Mouse (Mus musculus) fat pad, adult 2 months (tissue): ENCODE results near the gene Syne1.
"Not testable (repeated sequence)": the region's sequence is repeated elsewhere in the genome, so short reads cannot be mapped to it uniquely, and the experiment has no call there.

Experiments
- DNase-seq: peaks from one replicate; pipeline ENCODE4 v3.0.0-alpha.2; 2011; ENCODE audit warnings: low read depth, low spot score; ENCODE audit errors: extremely low read depth

Gene Syne1

GRCm38 (mm10) chr10:5522276-5522675 lies 29.0 kb downstream of the Syne1 start:
- no peak for DNase-seq

- no peak for DNase-seq
These were observed 30.6 kb downstream of the Syne1 start for GRCm38 (mm10) chr10:5520695-5521094.

- DNase-seq, result no peak
These were observed 36.0 kb downstream of the Syne1 start for GRCm38 (mm10) chr10:5515330-5515729.

- no peak for DNase-seq
These were observed 37.1 kb downstream of the Syne1 start for GRCm38 (mm10) chr10:5514134-5514533.

DNA sequence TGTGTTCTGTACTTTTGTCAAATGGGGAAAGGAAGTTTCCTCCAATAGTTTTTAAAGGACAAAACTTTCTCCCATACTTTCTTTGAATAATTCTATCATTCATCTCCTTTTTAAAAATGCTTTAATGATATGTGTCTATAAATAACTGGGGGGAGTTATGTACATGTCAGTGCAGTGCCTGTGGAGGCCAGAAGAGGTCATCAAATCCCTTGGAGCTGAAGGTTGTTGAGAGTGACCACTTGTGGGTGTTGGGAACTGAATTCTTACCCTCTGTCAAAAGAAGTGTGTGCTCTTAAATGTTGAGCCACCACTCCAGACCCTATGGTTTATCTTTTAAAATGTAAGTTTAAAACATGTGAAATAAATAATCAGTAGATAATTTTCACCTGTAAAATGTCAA lies 39.0 kb downstream of the Syne1 start:
- DNase-seq, result no peak

DNA sequence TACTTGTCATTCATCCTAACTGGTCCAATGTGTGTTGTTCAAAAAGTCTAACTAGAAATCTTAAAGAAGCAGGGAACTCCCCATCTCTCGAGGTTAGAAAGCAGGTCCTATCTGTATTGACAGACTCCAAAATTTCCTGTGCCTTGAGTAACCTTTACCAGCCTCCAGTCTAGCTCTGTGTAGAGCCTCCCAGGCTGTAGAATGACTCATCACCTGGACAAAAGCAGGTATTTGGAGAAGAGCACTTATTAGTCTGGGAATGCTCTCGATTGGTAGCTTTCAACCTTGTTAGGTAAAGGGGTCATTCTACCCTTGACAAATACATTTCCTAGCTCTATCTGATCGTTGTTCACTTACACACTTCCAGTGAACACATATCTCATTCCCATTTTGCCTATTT lies 39.9 kb downstream of the Syne1 start:
- DNase-seq, result no peak

GRCm38 (mm10) chr10:5507478-5507877 lies 43.8 kb downstream of the Syne1 start:
- no peak for DNase-seq

GRCm38 (mm10) chr10:5504761-5505160 lies 46.5 kb downstream of the Syne1 start:
- DNase-seq, result no peak

DNA sequence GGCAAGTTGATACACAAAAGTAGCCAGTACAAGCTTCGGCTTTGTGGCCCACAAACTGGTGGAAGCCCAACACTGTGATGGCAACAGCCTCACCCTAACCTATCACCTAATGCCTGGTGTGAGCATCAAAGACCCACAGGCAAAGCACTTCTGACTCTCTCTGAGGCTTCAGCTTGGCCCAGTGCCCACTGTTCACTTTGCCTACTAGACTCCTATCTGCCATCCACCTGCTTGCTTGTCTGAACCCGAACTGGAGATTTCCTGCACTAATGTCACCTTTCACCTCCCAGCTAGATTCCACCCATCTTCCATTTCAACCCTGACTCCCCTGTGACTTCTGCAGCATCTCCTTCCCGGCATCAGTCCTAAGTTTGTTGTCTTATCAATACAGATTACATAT lies 47.4 kb downstream of the Syne1 start:
- no peak for DNase-seq

DNA sequence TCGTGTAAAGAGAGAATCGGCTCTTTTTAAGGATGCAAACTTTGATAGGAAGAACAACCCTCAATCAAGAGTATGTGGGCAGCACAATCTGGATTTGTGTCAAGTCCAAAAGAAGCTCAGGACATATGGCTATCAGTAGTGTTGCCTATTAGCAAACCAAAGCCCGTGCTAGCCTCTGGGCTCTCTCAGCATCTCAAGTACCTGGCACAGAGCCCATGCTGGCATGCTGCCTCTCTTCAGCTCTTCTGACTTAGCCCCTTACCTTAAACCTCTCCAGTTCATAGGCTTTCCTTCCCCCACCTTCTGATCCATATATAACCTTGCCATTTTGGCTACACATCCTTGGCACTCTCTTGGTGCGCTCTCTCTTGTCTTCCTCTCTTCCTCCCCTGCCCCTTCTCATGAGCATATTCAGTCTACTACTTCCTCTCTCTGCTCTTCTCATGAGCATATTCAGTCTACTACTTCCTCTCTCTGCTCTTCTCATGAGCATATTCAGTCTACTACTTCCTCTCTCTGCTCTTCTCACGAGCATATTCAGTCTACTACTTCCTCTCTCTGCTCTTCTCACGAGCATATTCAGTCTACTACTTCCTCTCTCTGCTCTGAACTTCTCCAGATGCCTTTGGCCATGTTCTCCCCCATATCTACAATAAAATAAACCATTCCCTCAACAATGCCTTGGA lies 51.5 kb downstream of the Syne1 start:
- DNase-seq, result not testable (repeated sequence)

- no peak for DNase-seq
These were observed 53.4 kb downstream of the Syne1 start for GRCm38 (mm10) chr10:5497859-5498258.

GRCm38 (mm10) chr10:5491050-5491449 lies 60.2 kb downstream of the Syne1 start:
- DNase-seq, result no peak

DNA sequence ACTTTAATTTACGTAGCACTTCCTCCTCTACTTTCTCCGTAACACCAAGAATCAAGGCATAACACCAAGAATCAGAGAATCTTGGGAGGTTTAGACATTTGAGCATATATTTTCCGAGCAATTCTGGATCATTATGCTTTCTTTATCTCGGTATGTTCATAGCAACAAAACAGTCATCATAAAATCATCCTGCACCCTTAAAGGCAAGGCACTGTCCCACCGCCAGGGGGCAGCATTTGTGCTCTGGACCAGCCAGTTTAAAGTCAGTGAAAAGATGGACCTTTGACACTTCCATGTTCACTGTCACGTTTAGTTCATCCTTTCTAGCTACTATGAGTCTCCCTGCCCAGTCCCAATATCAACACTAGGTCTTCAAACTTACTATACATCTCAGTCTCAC lies 61.3 kb downstream of the Syne1 start:
- no peak for DNase-seq

GRCm38 (mm10) chr10:5488097-5488496 lies 63.2 kb downstream of the Syne1 start:
- DNase-seq, result no peak

GRCm38 (mm10) chr10:5480552-5481550 lies 70.4 kb downstream of the Syne1 start:
- DNase-seq, result no peak

DNA sequence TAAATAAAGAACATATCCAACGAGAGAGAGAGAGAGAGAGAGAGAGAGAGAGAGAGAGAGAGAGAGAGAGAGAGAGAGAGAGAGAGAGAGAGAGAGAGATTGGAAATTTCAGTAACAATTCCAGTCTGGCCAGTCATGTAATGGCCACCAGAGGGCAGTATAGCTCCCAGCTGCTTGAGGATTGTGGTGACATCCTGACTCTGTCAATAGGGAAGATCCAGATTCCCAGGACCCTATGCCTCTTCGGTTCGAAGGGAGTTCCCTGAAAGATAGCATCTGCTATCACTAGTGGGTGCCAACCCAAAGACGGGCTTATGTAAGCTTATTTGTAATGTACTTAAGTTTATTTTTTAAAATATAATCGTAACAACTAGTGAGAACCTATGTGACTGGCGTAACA lies 71.2 kb downstream of the Syne1 start:
- no peak for DNase-seq

DNA sequence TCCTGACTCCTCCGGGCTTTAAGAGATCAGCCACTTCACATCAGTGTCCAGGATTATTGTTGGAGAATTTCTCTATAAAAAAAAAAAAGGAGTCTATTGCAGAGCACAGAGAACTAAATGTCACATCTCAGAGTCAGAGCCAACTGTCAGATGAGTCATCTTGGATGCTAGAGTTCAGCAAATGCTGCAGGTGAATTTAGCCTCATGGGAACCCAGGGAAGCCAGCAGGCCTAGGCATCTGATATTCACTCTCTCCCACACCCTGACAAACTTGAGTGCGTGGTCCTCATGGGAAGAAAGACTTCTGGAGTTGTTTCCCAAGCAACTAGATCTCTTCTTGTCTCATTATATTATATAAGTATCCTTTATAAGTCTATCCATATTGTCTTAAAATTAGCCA lies 82.6 kb downstream of the Syne1 start:
- DNase-seq, result no peak

DNA sequence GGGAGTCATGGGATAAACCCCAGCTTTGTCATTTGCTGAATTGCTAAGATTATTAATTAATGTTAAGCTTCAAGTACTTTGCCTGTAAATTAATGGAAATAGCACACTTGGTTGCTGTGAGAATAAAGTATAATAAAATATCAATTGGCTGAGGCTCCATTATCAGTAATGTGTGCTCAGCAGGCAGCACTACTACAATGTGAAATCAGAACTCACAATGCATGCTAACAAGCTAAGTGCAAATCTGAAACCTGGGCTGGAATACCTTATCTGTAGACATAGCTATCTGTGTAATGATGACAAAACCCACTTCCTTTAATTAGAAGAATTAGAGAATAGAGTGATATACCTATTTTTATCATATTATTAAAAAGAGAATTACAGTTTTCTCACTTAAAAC lies 97.5 kb downstream of the Syne1 start:
- DNase-seq, result no peak

- DNase-seq, result no peak
These were observed 101.3 kb downstream of the Syne1 start for GRCm38 (mm10) chr10:5449944-5450343.

- DNase-seq, result no peak
These were observed 103.1 kb downstream of the Syne1 start for GRCm38 (mm10) chr10:5447950-5448716.

DNA sequence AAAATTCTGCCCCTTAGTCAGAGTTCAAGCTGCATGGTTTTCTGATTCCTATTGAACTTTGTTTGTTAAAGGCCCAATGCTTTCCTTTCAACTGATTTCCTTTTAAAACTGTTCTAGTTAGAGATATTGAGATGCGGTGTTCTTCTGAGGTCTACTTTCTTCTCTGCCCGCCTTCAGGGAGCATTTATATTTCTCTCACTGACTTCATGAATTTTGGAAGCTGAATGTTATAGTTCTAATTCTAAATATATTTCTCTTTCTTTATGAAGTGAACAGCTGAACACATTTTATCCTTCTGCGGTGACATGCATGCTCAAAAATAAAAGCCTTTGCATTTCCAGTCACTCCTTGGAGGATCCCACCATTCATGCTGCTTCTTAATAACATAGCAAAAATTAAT lies 106.0 kb downstream of the Syne1 start:
- DNase-seq, result no peak
